In the genomic region with DNA sequence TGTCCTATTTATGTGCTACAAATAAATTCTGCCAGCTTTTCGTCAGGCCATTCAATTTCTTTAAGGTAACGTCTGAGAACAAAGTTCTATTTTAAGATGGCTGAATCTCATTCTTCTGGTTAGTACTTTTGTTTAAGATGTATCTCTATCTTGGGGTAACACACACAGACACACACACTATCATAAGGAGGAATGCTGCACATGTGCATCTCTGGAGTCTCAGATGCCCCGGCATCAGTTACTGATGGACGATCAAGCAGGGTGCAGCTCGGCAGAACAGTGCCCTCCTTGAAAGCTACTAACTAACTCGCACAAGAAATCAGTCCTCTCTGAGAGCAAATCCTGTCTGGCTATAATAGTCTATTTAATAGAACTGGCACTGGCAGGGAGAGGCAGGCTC, we compare ENCODE assay signal across 20 mouse cellular contexts. TPM values are rescaled to one million over a fixed set of nuclear protein-coding genes. Genes with fewer than 3 reads are reported as not detected.
A peak's percentile ranks its signal among the peaks of the same experiment; 100 is the strongest.
DNase-seq lines count a peak whose midpoint lies in the region; ATAC-seq and TF ChIP-seq lines count a peak whose summit lies in the region.
"Had no signal": no experiment of that assay in that cellular context is flagged by ENCODE, and none has a peak within 500 bp of the region (broad histone marks: within the 10 kb centered on the region; RNA-seq: fewer than 3 reads in every experiment).

No protein-coding gene starts in this region.

- peaks cover 3% of the 10 kb centered on the region; the same call in 1 of the 2 replicates for H3K36me3 ChIP-seq in liver, embryonic 13.5 days
- H3K36me3 ChIP-seq in liver, postnatal 0 days (replicated peaks; ENCODE audit: insufficient read depth, low read length) = peaks cover 15% of the 10 kb centered on the region

- no peak for TF ChIP-seq CTCF in liver, postnatal 0 days (IDR thresholded peaks at IDR 0.05; ENCODE audit: low read depth)
- no peak for TF ChIP-seq CTCF in cerebellum, adult 2 months (IDR thresholded peaks at IDR 0.05; ENCODE audit: borderline replicate concordance, insufficient read depth, low read depth, low read length)

- peak; percentile 48 for DNase-seq in c-Kit-positive CD71-positive TER-119-positive erythroid progenitor cells, embryonic 14.5 days (ENCODE audit: low spot score)
- peak; percentile 29 for DNase-seq in liver, embryonic 13.5 days
- no peak for DNase-seq in liver, postnatal 0 days
- no peak for DNase-seq in layer of hippocampus, postnatal 36 days
- DNase-seq in cerebellum, adult 2 months = no peak
- DNase-seq in urinary bladder, postnatal 36 days (ENCODE audit: low spot score in 2 of 2) = no peak
- DNase-seq in lung, postnatal 25 days (ENCODE audit: low spot score) = no peak
- DNase-seq: adrenal gland, postnatal 10 days; cerebellum, adult 18-20 months; cerebellum, postnatal 10 days; forebrain, postnatal 0 days; gastrocnemius, postnatal 14 days; heart, postnatal 4 days had no signal

- peak; percentile 74 for TF ChIP-seq EP300 in liver, postnatal 0 days (IDR thresholded peaks at IDR 0.05; ENCODE audit: low read depth)

- peak; percentile 64 for ATAC-seq in erythroid progenitor cell, adult 5-6 weeks (replicated peaks; ENCODE audit: low FRiP score, poor library complexity, severe bottlenecking)
- ATAC-seq in liver, embryonic 13.5 days (ENCODE audit: low read depth) = peak; percentile 76
- peak; percentile 40; the same call in 1 of the 2 replicates for ATAC-seq in liver, postnatal 0 days
- ATAC-seq: forebrain, postnatal 0 days; hindbrain, embryonic 16.5 days; inflammation-experienced regulatory T-cells, adult 6 months had no signal

- no peaks in the 10 kb centered on the region for H3K9me3 ChIP-seq in liver, embryonic 13.5 days (replicated peaks)
- no peaks in the 10 kb centered on the region for H3K9me3 ChIP-seq in liver, postnatal 0 days (ENCODE audit: low read length)
- H3K9me3 ChIP-seq: embryonic facial prominence, embryonic 10.5 days; forebrain, embryonic 12.5 days; heart, embryonic 13.5 days; hindbrain, embryonic 12.5 days had no signal

- peaks cover 37% of the 10 kb centered on the region for H3K4me1 ChIP-seq in liver, embryonic 13.5 days (replicated peaks)
- no peaks in the 10 kb centered on the region for H3K4me1 ChIP-seq in liver, postnatal 0 days (ENCODE audit: insufficient read depth)
- no peaks in the 10 kb centered on the region for H3K4me1 ChIP-seq in cerebellum, adult 2 months (ENCODE audit: control insufficient read depth, insufficient read depth, low read length)
- H3K4me1 ChIP-seq: forebrain, embryonic 12.5 days; hindbrain, embryonic 12.5 days had no signal

- no peak overlapping the region for H3K4me3 ChIP-seq in liver, embryonic 13.5 days (replicated peaks)
- H3K4me3 ChIP-seq in liver, postnatal 0 days (ENCODE audit: low read depth, low read length) = no peak overlapping the region
- H3K4me3 ChIP-seq in cerebellum, adult 2 months (replicated peaks; ENCODE audit: insufficient read depth, low read depth, low read length) = no peak overlapping the region
- H3K4me3 ChIP-seq: embryonic facial prominence, embryonic 10.5 days; forebrain, embryonic 12.5 days; heart, embryonic 13.5 days; hindbrain, embryonic 12.5 days had no signal

- WGBS in liver, embryonic 13.5 days (ENCODE audit: insufficient replicate concordance) = 50% methylated on average over 6 of the region's 6 CpGs
- WGBS in liver, postnatal 0 days (ENCODE audit: insufficient replicate concordance) = 74% methylated on average over 6 of the region's 6 CpGs
- 89% methylated on average over 6 of the region's 6 CpGs for WGBS in cerebellum, adult 2 months

- no peaks in the 10 kb centered on the region for H3K27me3 ChIP-seq in liver, embryonic 13.5 days
- no peaks in the 10 kb centered on the region for H3K27me3 ChIP-seq in liver, postnatal 0 days (ENCODE audit: insufficient read depth, low read length)
- no peaks in the 10 kb centered on the region for H3K27me3 ChIP-seq in cerebellum, adult 2 months (ENCODE audit: control insufficient read depth, insufficient read depth, low read length)
- H3K27me3 ChIP-seq: forebrain, embryonic 12.5 days; heart, embryonic 13.5 days; hindbrain, embryonic 12.5 days had no signal

- TF ChIP-seq POLR2A in cerebellum, adult 2 months (IDR thresholded peaks at IDR 0.05; ENCODE audit: borderline replicate concordance, insufficient read depth, low read length) = no peak

- peak overlapping the region; percentile 26; the same call in 1 of the 2 replicates for H3K4me2 ChIP-seq in liver, embryonic 13.5 days
- H3K4me2 ChIP-seq in liver, postnatal 0 days (ENCODE audit: low read depth, low read length) = no peak overlapping the region
- H3K4me2 ChIP-seq: forebrain, embryonic 12.5 days; heart, embryonic 13.5 days; hindbrain, embryonic 12.5 days had no signal

- H3K9ac ChIP-seq in liver, embryonic 13.5 days = peak overlapping the region; percentile 26; the same call in 1 of the 2 replicates
- no peak overlapping the region for H3K9ac ChIP-seq in liver, postnatal 0 days (replicated peaks)
- H3K9ac ChIP-seq: forebrain, embryonic 12.5 days; forebrain, postnatal 0 days; heart, embryonic 13.5 days; hindbrain, embryonic 12.5 days had no signal

- peak overlapping the region; percentile 72 for H3K27ac ChIP-seq in liver, embryonic 13.5 days
- H3K27ac ChIP-seq in liver, postnatal 0 days (ENCODE audit: low read depth) = no peak overlapping the region
- H3K27ac ChIP-seq in cerebellum, adult 2 months (ENCODE audit: insufficient read depth, low read length) = no peak overlapping the region
- H3K27ac ChIP-seq: embryonic facial prominence, embryonic 10.5 days; forebrain, embryonic 12.5 days; heart, embryonic 13.5 days; hindbrain, embryonic 12.5 days had no signal

RNA-seq across cellular contexts. Expression of a gene that starts 30.2 kb away (rescaled TPM):
- total RNA-seq in erythroid progenitor cell, adult 5-6 weeks (2015; ENCODE audit: low replicate concordance) = 14.3 and 26.7 TPM in 2 replicates
- total RNA-seq in erythroid progenitor cell, adult 5-6 weeks (2017; ENCODE audit: low replicate concordance) = 39.6 and 45.7 TPM in 2 replicates
- 41.5 and 45.3 TPM in 2 replicates for polyA plus RNA-seq in liver, embryonic 13.5 days (2015; fragmentation: Nextera tagmentation; extraction: Ambion mirVana)
- 37.2 and 37.6 TPM in 2 replicates for polyA plus RNA-seq in liver, postnatal 0 days (2015; fragmentation: Nextera tagmentation; extraction: Ambion mirVana)
- 10 to 100 TPM; 20.3 to 21.1 TPM for total RNA-seq in layer of hippocampus, postnatal 36 days (2021)
- 19.8 and 21.3 TPM in 2 replicates for polyA plus RNA-seq in cerebellum, adult 2 months (2012; rRNA removed)

Comparison
In these comparisons a context has a peak if more than half of its experiments do, and no peak if none do; other contexts are left out.
1. DNase-seq: peak in c-Kit-positive CD71-positive TER-119-positive erythroid progenitor cells, embryonic 14.5 days (single experiment) and liver, embryonic 13.5 days (single experiment); none in liver, postnatal 0 days (single experiment), layer of hippocampus, postnatal 36 days (0 of 2), cerebellum, adult 2 months (0 of 2), urinary bladder, postnatal 36 days (0 of 2) and lung, postnatal 25 days (single experiment).
2. Peak in every context shown above with its lines, with median percentiles within 50 percentile points of each other: ATAC-seq.